Mouse (Mus musculus): ENCODE measurements at regions not wholly inside any gene's neighbourhood (a gene's known extent, or its start where the extent isn't known, plus 50 kb on each side); places are given as distances from the start of the nearest gene placed in this dataset.

- DNase-seq: no peak
Measured at GRCm38 (mm10) chr10:99375101-99375500, 112.1 kb downstream of the Dusp6 start.

DNA sequence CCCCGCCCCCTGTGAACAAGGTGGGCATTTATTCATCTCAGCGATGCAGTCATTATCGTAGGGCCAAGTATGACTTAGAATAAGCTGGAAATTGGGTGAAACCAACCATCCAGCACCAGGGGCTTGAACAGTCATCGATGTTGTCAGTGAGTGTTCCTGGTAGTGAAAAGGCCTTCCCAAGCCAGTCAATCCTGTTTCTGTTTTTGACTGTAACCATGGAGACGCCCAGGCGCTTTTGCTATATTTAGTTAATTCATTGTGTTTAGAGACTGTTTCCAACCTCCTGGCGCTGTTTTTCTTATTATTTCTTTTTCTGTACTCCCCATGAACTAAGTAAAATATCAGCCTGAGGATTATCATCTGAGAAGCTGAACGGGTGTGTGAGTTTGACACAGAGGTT, 113.4 kb downstream of the Dusp6 start:
- no peak for DNase-seq

GRCm38 (mm10) chr10:99377548-99377947, 114.5 kb downstream of the Dusp6 start:
- no peak for DNase-seq

DNA sequence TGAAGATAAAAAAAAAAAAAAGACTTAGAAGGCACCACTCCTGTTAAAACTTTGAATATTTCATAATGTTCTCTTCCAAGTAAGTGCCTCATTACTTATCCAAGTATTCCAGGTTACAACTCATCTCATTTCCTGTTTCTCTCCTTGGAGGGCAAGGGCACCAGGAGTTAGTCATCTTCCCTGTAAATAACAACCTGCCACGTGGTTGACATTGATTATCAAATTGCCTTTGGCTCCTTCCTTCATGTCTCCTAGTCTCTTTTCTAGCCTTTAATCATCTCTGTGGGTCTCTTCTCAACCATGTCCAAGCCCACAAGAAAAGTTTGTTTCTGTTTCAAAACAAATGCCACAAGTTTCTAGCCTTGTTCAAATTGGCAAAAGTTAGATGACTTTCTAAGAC, 116.1 kb downstream of the Dusp6 start:
- no peak for DNase-seq

DNA sequence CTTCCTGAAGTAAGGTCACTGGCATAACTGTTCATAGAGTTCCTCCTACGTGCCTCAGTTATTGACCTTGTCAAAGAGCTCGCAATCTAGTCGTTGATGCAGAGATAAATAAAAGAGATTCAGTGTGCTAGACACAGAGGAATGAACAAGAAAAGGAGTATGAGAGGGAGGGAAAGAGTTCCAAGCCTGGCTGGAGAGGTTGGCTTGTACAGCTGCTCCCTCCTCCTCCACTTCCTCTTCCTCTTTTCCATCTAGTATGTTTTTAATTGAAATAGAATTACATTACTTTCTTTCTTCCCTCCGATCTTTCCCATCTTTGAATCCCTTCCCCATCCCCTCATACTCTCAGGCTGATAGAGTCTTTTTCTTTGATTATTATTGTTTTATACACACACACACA, 117.1 kb downstream of the Dusp6 start:
- DNase-seq: no peak

- DNase-seq: no peak
Measured at GRCm38 (mm10) chr10:99383028-99383427, 120.0 kb downstream of the Dusp6 start.

DNA sequence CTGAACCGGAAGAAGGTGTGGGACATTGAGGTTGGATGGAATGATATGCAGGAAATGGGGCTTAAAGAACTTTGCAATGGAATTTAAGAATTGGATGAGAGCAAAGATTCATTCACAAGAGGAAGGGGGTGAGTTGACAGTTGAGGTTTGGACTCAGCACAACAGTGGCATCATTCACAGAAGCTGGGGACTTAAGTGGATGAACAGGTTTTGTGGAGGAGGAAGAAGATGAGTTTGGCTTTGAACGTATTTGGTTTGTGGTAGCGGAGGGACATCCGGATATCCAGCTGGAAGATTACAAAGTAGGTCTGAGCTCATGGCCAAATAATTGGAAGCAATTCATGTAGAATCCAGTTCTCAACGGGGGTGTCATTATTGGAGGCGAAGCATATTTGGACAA, 121.3 kb downstream of the Dusp6 start:
- DNase-seq: no peak

GRCm38 (mm10) chr10:99384851-99385250, 121.8 kb downstream of the Dusp6 start:
- DNase-seq: no peak

- DNase-seq: no peak
Measured at GRCm38 (mm10) chr10:99385854-99386253, 122.8 kb downstream of the Dusp6 start.

DNA sequence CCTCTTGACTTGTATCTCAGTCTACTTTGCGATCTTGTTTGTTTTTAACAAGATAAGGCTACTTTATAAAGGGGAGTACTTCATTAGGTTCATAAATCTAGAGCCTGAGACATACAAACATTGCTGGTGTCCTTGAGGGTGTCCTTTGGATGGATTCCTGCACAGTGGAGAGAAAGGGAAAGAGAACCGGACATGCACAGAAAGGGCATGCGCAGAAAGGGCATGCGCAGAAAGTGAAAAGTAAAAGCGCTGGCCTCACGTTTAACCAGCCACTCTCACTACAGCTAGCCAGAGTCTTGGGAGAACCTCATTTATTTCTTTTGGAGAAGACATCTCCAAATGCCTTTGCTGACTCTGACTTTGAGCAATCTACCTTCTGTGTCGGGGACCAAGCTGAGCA, 125.5 kb downstream of the Dusp6 start:
- peak; percentile 13 for DNase-seq

GRCm38 (mm10) chr10:99388986-99389385, 126.0 kb downstream of the Dusp6 start:
- DNase-seq: no peak

DNA sequence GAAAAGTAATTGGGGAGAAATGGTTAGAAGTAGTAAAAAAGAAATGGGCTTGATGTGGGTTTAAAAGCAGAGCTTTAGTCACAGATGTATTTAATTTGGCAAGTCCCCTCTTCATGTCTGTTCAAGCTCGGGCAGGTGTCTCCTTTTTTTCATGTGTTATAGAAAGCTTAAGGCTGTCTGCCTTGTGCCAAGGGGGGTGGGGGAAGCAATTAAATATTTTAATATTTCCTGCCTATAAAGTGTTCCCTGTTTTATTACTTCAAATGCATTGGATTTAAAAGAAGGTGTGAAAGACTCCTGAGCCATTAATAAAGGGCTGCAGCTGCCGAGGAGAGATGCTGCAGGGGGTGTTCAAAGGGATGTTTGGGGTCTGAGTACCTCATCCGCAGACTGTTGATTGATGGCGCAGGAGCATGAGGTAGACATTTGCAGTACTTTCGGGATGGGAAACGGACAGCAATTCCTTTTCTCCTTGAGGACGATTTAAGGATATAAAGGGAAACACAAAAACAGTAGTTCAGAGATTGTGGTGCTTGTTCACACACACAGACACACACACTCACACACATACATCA, 127.7 kb downstream of the Dusp6 start:
- DNase-seq: no peak

DNA sequence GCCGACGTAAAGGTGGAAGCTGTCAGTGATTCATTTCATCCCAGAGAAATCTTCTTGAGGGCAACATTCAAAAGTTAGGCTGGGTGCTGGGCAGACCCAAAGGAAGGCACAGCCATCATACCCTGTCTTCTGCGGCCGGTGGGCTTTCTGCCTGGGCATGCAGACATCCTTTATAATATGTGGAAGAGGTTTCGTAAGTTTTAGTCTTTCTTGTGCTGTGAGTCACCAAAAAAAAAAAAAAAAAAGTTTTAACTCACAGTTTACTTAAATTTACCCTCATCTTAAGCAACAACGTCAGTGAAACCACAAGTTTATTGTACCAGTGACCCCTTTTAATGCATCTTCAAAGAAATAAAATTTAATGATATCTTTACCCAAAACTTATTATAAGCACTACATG, 128.7 kb downstream of the Dusp6 start:
- DNase-seq: no peak

DNA sequence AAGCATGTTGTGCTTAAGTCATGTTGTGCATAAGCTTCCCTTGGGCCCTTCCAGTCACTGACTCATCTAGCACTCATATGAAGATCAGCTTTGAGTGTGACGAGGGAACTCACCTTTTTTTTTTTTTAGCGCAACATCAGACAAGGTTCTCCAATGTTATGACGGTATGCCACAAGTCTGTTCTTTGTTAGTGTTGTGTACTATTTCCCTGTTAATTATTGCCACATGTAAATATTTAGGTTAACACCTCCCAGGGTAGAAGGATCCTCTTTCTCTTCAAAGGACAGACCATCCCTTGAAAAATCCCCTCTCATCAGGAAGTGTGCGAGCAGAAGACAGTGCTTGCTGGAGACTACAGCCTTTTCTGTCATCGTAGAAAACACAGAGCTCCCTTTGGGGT, 129.9 kb downstream of the Dusp6 start:
- DNase-seq: no peak

DNA sequence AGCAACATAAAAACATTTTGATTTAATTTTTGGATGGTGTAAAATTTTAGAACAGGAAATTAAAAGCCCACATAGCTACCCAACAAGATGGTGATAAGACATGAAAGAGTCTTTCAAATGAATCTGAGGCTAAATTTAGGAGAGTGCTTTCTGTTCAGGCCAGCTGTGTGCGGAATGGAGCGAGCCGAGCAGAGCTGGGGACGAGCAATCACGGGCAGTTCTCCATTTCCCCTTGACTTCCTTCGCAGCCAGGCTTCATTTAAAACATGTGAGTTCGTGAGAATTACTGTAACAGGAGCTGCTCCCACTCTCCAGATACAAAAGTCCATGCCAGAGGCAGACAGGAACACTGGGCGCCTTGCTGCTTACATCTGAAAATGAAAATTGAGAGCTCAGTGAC, 130.5 kb downstream of the Dusp6 start:
- no peak for DNase-seq

GRCm38 (mm10) chr10:99395411-99395810, 132.4 kb downstream of the Dusp6 start:
- no peak for DNase-seq

GRCm38 (mm10) chr10:99396630-99397029, 133.6 kb downstream of the Dusp6 start:
- DNase-seq: no peak

DNA sequence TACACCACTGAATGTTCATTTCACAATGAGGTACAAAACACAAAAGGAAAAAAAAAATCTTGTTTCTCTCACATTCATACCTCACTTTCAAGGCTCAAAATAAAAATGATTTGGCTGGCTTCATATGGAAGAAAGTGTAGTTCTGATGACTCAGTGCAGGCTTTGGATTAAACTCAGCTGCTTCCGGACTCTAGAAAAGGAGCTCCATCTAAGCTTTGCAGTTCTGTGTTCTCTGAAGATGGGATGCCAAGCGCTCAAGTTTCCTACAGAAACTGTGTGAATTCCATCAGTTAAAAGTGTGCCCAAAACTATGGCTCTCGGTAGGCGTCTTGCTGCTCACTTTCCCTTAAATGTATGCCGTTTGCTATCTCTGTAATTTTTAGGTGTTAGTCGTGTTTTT, 137.0 kb downstream of the Dusp6 start:
- DNase-seq: no peak

DNA sequence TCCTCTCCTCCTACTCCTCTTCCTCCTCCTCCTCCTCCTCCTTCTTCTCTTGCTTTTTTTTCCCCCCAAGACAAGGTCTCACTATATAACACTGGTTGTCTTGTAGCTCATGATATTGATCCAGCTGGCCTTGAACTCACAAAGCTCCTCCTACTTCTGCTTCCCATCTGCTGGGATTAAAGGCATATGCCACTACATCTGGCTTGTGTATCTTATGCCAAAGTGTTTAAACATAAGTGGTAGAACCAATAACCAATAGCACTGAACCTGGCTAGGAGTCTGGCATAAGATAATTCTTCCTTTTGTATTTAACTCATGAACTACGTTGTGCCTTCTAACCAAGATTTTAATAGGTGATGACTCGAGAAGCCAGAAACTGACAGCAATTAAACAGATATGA, 143.7 kb downstream of the Dusp6 start:
- DNase-seq: no peak

GRCm38 (mm10) chr10:99408786-99409185, 145.8 kb downstream of the Dusp6 start:
- DNase-seq: no peak

DNA sequence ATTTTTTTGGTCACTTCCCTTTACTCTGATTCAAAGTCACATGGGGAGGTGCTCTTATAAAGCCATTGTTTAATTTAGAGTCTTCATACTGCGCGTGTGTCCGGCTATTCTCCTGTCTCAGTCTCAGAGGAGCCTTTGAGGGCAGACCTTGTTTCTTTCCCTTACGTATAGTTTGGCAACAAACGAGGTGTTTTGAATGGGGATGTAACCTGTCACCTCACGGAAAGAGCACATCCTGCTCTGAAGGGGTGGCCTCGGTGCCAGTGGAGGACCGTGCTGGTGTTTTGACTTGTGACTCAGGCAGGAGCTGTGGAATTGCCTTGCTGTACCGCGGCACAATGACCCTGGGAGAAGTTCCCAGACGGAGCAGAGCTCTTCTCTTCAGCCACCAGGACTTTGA, 146.7 kb downstream of the Dusp6 start:
- DNase-seq: peak; percentile 26

- no peak for DNase-seq
Measured at GRCm38 (mm10) chr10:99410754-99411153, 147.7 kb downstream of the Dusp6 start.

GRCm38 (mm10) chr10:99413455-99413854, 150.4 kb downstream of the Dusp6 start:
- DNase-seq: no peak

GRCm38 (mm10) chr10:99416271-99416670, 153.2 kb downstream of the Dusp6 start:
- DNase-seq: no peak

GRCm38 (mm10) chr10:99416896-99417479, 154.0 kb downstream of the Dusp6 start:
- DNase-seq: no peak
